Comparison of ENCODE assay signal across 17 mouse cellular contexts in the genomic region with DNA sequence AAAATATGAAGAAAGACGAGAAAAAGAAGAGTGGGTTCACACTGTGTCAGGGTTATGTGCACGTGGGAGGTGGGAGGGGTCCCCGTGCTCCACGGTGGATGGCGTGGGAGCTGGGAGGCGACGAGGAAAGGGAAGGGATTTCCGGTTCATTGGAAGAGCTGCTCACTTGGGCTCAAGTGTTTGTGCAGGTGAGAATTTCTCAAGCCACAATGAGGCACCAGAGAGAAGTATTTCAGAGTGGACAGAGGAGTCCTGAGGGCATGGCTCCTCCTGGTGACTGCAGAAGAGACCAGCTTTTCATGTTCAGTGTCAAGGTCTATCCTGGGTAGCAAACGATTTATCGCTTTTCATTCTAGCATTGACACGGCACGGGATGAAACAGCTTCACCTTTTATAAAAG.
DNase-seq lines count a peak whose midpoint lies in the region; ATAC-seq and TF ChIP-seq lines count a peak whose summit lies in the region.
"Had no signal": no experiment of that assay in that cellular context is flagged by ENCODE, and none has a peak within 500 bp of the region (broad histone marks: within the 10 kb centered on the region; RNA-seq: fewer than 3 reads in every experiment).

No protein-coding gene starts in this region.

- DNase-seq in embryo, embryonic 9.5 days (ENCODE audit: extremely low spot score) = peak; percentile 6
- no peak for DNase-seq in embryo, embryonic 10.5 days (ENCODE audit: low spot score)
- DNase-seq in liver, postnatal 0 days = no peak
- DNase-seq in retina, embryonic 14.5 days (ENCODE audit: low spot score) = no peak
- DNase-seq: cerebellum, adult 11-12 months; cerebellum, postnatal 36 days; layer of hippocampus, adult 9-11 months; thymus, postnatal 25 days had no signal

- H3K9me3 ChIP-seq in intestine, postnatal 0 days (ENCODE audit: control insufficient read depth) = no peaks in the 10 kb centered on the region
- H3K9me3 ChIP-seq in intestine, embryonic 15.5 days = no peaks in the 10 kb centered on the region
- no peaks in the 10 kb centered on the region for H3K9me3 ChIP-seq in liver, postnatal 0 days (ENCODE audit: low read length)
- no peaks in the 10 kb centered on the region for H3K9me3 ChIP-seq in liver, embryonic 12.5 days (replicated peaks)
- H3K9me3 ChIP-seq: embryonic facial prominence, embryonic 15.5 days; G1E; heart, embryonic 12.5 days; hindbrain, embryonic 10.5 days; midbrain, embryonic 15.5 days had no signal

- ATAC-seq in intestine, postnatal 0 days = no peak
- ATAC-seq in intestine, embryonic 15.5 days = no peak
- ATAC-seq in liver, postnatal 0 days = no peak
- no peak for ATAC-seq in liver, embryonic 12.5 days
- ATAC-seq: midbrain, embryonic 15.5 days had no signal

- H3K4me3 ChIP-seq in intestine, postnatal 0 days (ENCODE audit: low read depth, low read length) = no peak overlapping the region
- H3K4me3 ChIP-seq in intestine, embryonic 15.5 days (replicated peaks) = no peak overlapping the region
- H3K4me3 ChIP-seq in liver, postnatal 0 days (ENCODE audit: low read depth, low read length) = no peak overlapping the region
- H3K4me3 ChIP-seq in liver, embryonic 12.5 days = no peak overlapping the region
- H3K4me3 ChIP-seq in brown adipose tissue, adult 24 weeks (ENCODE audit: insufficient read depth, low read depth, low read length) = no peak overlapping the region
- H3K4me3 ChIP-seq: embryonic facial prominence, embryonic 15.5 days; heart, embryonic 12.5 days; hindbrain, embryonic 10.5 days; midbrain, embryonic 15.5 days had no signal

- no peak overlapping the region for H3K27ac ChIP-seq in intestine, postnatal 0 days (ENCODE audit: low read depth, low read length)
- no peak overlapping the region for H3K27ac ChIP-seq in intestine, embryonic 15.5 days
- H3K27ac ChIP-seq in liver, postnatal 0 days (ENCODE audit: low read depth) = no peak overlapping the region
- H3K27ac ChIP-seq in liver, embryonic 12.5 days = no peak overlapping the region
- H3K27ac ChIP-seq in brown adipose tissue, adult 24 weeks (replicated peaks; ENCODE audit: low read depth, low read length) = peak overlapping the region; percentile 63
- H3K27ac ChIP-seq: embryonic facial prominence, embryonic 15.5 days; hindbrain, embryonic 10.5 days; midbrain, embryonic 15.5 days had no signal

- H3K9ac ChIP-seq in intestine, postnatal 0 days (ENCODE audit: low read depth, low read length) = no peak overlapping the region
- H3K9ac ChIP-seq in intestine, embryonic 15.5 days = no peak overlapping the region
- no peak overlapping the region for H3K9ac ChIP-seq in liver, postnatal 0 days (replicated peaks)
- no peak overlapping the region for H3K9ac ChIP-seq in liver, embryonic 12.5 days
- H3K9ac ChIP-seq: embryonic facial prominence, embryonic 15.5 days; heart, embryonic 12.5 days; midbrain, embryonic 15.5 days had no signal

- WGBS in intestine, postnatal 0 days = 82% methylated on average over 12 of the region's 12 CpGs
- 76% methylated on average over 12 of the region's 12 CpGs for WGBS in intestine, embryonic 15.5 days
- 84% methylated on average over 12 of the region's 12 CpGs for WGBS in liver, postnatal 0 days (ENCODE audit: insufficient replicate concordance)
- WGBS in liver, embryonic 12.5 days (ENCODE audit: insufficient replicate concordance) = 77% methylated on average over 12 of the region's 12 CpGs

- no peaks in the 10 kb centered on the region for H3K36me3 ChIP-seq in intestine, postnatal 0 days (ENCODE audit: control insufficient read depth, insufficient read depth)
- H3K36me3 ChIP-seq in intestine, embryonic 15.5 days = no peaks in the 10 kb centered on the region
- no peaks in the 10 kb centered on the region for H3K36me3 ChIP-seq in liver, postnatal 0 days (replicated peaks; ENCODE audit: insufficient read depth, low read length)
- no peaks in the 10 kb centered on the region for H3K36me3 ChIP-seq in liver, embryonic 12.5 days
- H3K36me3 ChIP-seq: embryonic facial prominence, embryonic 15.5 days; G1E; heart, embryonic 12.5 days; hindbrain, embryonic 10.5 days; midbrain, embryonic 15.5 days had no signal

- H3K27me3 ChIP-seq in intestine, postnatal 0 days (replicated peaks; ENCODE audit: control insufficient read depth, insufficient read depth, low read length) = no peaks in the 10 kb centered on the region
- H3K27me3 ChIP-seq in intestine, embryonic 15.5 days (replicated peaks) = 0 out of 2 replicates have a peak, but pooled peaks cover 3% of the 10 kb centered on the region
- 0 out of 2 replicates have a peak, but pooled peaks cover 4% of the 10 kb centered on the region for H3K27me3 ChIP-seq in liver, postnatal 0 days (ENCODE audit: insufficient read depth, low read length)
- H3K27me3 ChIP-seq in liver, embryonic 12.5 days (replicated peaks) = peaks cover 16% of the 10 kb centered on the region
- H3K27me3 ChIP-seq: embryonic facial prominence, embryonic 15.5 days had no signal

- 0 out of 2 replicates have a peak, but pooled peaks cover 3% of the 10 kb centered on the region for H3K4me1 ChIP-seq in intestine, postnatal 0 days (replicated peaks; ENCODE audit: control insufficient read depth, insufficient read depth, low read length)
- peaks cover 19% of the 10 kb centered on the region for H3K4me1 ChIP-seq in intestine, embryonic 15.5 days (replicated peaks)
- H3K4me1 ChIP-seq in liver, postnatal 0 days (ENCODE audit: insufficient read depth) = peaks cover 4% of the 10 kb centered on the region; the same call in 1 of the 2 replicates
- peaks cover 18% of the 10 kb centered on the region; the same call in 1 of the 2 replicates for H3K4me1 ChIP-seq in liver, embryonic 12.5 days
- peaks cover 13% of the 10 kb centered on the region for H3K4me1 ChIP-seq in brown adipose tissue, adult 24 weeks (ENCODE audit: control insufficient read depth, insufficient read depth, insufficient read length, low read length)

- no peak for TF ChIP-seq EP300 in liver, postnatal 0 days (IDR thresholded peaks at IDR 0.05; ENCODE audit: low read depth)

- TF ChIP-seq CTCF in intestine, postnatal 0 days (IDR thresholded peaks at IDR 0.05; ENCODE audit: low read depth) = peak; percentile 41
- peak; percentile 28; the same call in 1 of the 2 replicates for TF ChIP-seq CTCF in liver, postnatal 0 days (IDR thresholded peaks at IDR 0.05; ENCODE audit: low read depth)

- no peak overlapping the region for H3K4me2 ChIP-seq in intestine, postnatal 0 days (replicated peaks; ENCODE audit: low read depth)
- H3K4me2 ChIP-seq in intestine, embryonic 15.5 days (replicated peaks) = no peak overlapping the region
- H3K4me2 ChIP-seq in liver, postnatal 0 days (ENCODE audit: low read depth, low read length) = no peak overlapping the region
- H3K4me2 ChIP-seq in liver, embryonic 12.5 days = no peak overlapping the region
- H3K4me2 ChIP-seq: embryonic facial prominence, embryonic 15.5 days; heart, embryonic 12.5 days; midbrain, embryonic 15.5 days had no signal
